Mouse (Mus musculus): ENCODE results near the gene Fdps.
A peak's percentile ranks its signal among the peaks of the same experiment; 100 is the strongest.

The Fdps gene

GRCm38 (mm10) chr3:89101812-89102494, at the start of gene Fdps:
Gene Fdps, minus strand, starts transcription at chr3:89101959.
- DNase-seq = peak; percentile 92

- DNase-seq = no peak
These were observed 46.8 kb upstream of the Fdps start for GRCm38 (mm10) chr3:89148567-89148966.

GRCm38 (mm10) chr3:89147979-89148311, 46.2 kb upstream of the Fdps start:
- no peak for DNase-seq

- DNase-seq = no peak
These were observed 45.6 kb upstream of the Fdps start for GRCm38 (mm10) chr3:89147101-89147978.

- no peak for DNase-seq
These were observed 43.8 kb upstream of the Fdps start for GRCm38 (mm10) chr3:89145566-89145965.

- no peak for DNase-seq
These were observed 43.1 kb upstream of the Fdps start for GRCm38 (mm10) chr3:89144821-89145220.

- DNase-seq = no peak
These were observed 34.6 kb upstream of the Fdps start for GRCm38 (mm10) chr3:89136365-89136764.

- DNase-seq = no peak
These were observed 34.2 kb upstream of the Fdps start, which contains the start of gene Pklr for GRCm38 (mm10) chr3:89135958-89136357. Gene Pklr, plus strand, starts transcription at chr3:89136142.

GRCm38 (mm10) chr3:89133752-89134151, 32.0 kb upstream of the Fdps start:
- DNase-seq = no peak

GRCm38 (mm10) chr3:89133063-89133450, 31.3 kb upstream of the Fdps start:
- no peak for DNase-seq

GRCm38 (mm10) chr3:89132285-89133062, 30.7 kb upstream of the Fdps start:
- DNase-seq = peak; percentile 51

- DNase-seq = no peak
These were observed 30.1 kb upstream of the Fdps start for GRCm38 (mm10) chr3:89131816-89132215.

GRCm38 (mm10) chr3:89129908-89130307, 28.1 kb upstream of the Fdps start:
- DNase-seq = no peak

- no peak for DNase-seq
These were observed 24.2 kb upstream of the Fdps start for GRCm38 (mm10) chr3:89125981-89126380.

GRCm38 (mm10) chr3:89124241-89124640, 22.5 kb upstream of the Fdps start:
- DNase-seq = no peak

GRCm38 (mm10) chr3:89123313-89123712, 21.6 kb upstream of the Fdps start:
- no peak for DNase-seq

GRCm38 (mm10) chr3:89115522-89115921, 13.8 kb upstream of the Fdps start:
- no peak for DNase-seq

- DNase-seq = no peak
These were observed 11.3 kb upstream of the Fdps start for GRCm38 (mm10) chr3:89113058-89113457.

- DNase-seq = no peak
These were observed 6.4 kb upstream of the Fdps start for GRCm38 (mm10) chr3:89108146-89108545.

- DNase-seq = no peak
These were observed 5.8 kb upstream of the Fdps start for GRCm38 (mm10) chr3:89107545-89107944.

GRCm38 (mm10) chr3:89106881-89107280, 5.1 kb upstream of the Fdps start:
- DNase-seq = no peak

- DNase-seq = no peak
These were observed 1.5 kb upstream of the Fdps start for GRCm38 (mm10) chr3:89103291-89103595.

- DNase-seq = no peak
These were observed 934 bp upstream of the Fdps start for GRCm38 (mm10) chr3:89102495-89103290.
